Mouse (Mus musculus): ENCODE results near the gene Fbxl3. TPM values are rescaled to one million over a fixed set of nuclear protein-coding genes. Genes with fewer than 3 reads are reported as not detected.

Gene Fbxl3
- polyA plus RNA-seq, 1 experiment, result 3.3 TPM

- Histone ChIP-seq H3K27me3 (ENCODE audit: control insufficient read depth) (no peaks in the 10 kb centered on the region), H3K4me1 (ENCODE audit: control insufficient read depth) (peaks cover 54% of the 10 kb centered on the region), H3K36me3 (ENCODE audit: control insufficient read depth) (peaks cover 62% of the 10 kb centered on the region), H3K9me3 (ENCODE audit: control insufficient read depth, low read length) (no peaks in the 10 kb centered on the region), H3K4me3 (replicated peaks) (no peak overlapping the region)
- TF ChIP-seq GATA1 (IDR thresholded peaks at IDR 0.05; ENCODE audit: low read length), result no peak
- no peak for TF ChIP-seq TAL1 (IDR thresholded peaks at IDR 0.05; ENCODE audit: low read length)
Observed at GRCm38 (mm10) chr14:103072731-103073130, 26.6 kb downstream of the Fbxl3 start.

DNA sequence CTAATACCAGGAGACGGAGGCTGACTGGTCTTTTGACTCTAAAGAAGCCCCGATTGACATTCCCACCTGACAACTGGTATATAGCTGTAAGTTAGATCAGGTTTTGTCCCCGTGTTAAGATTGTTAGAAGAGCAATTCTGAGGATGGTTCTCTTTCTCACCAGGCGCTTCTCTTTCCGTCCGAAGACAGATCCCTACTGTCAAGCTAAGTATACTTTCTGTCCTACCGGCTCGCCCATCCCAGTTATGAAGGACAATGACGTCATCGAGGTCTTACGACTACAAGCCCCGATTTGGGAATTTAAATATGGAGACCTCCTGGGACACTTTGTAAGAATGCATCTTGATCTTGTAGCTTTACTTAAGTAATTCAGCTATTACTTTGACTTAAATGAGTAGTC lies 27.9 kb downstream of the Fbxl3 start:
- no peak for TF ChIP-seq TAL1 (IDR thresholded peaks at IDR 0.05; ENCODE audit: low read length)
- TF ChIP-seq GATA1 (IDR thresholded peaks at IDR 0.05; ENCODE audit: low read length), result no peak
- Histone ChIP-seq H3K4me3 (replicated peaks) (peak overlapping the region; percentile 68), H3K9me3 (ENCODE audit: control insufficient read depth, low read length) (no peaks in the 10 kb centered on the region), H3K4me1 (ENCODE audit: control insufficient read depth) (peaks cover 51% of the 10 kb centered on the region), H3K27me3 (ENCODE audit: control insufficient read depth) (no peaks in the 10 kb centered on the region), H3K36me3 (ENCODE audit: control insufficient read depth) (peaks cover 49% of the 10 kb centered on the region)

- peaks cover 43% of the 10 kb centered on the region for H3K36me3 ChIP-seq (ENCODE audit: control insufficient read depth)
- H3K9me3 ChIP-seq (ENCODE audit: control insufficient read depth, low read length), result no peaks in the 10 kb centered on the region
- peaks cover 52% of the 10 kb centered on the region for H3K4me1 ChIP-seq (ENCODE audit: control insufficient read depth)
- TF ChIP-seq TAL1 (IDR thresholded peaks at IDR 0.05; ENCODE audit: low read length), result no peak
- TF ChIP-seq GATA1 (IDR thresholded peaks at IDR 0.05; ENCODE audit: low read length), result no peak
- H3K27me3 ChIP-seq (ENCODE audit: control insufficient read depth), result no peaks in the 10 kb centered on the region
- H3K4me3 ChIP-seq (replicated peaks), result peak overlapping the region; percentile 68
Observed at GRCm38 (mm10) chr14:103070790-103071189, 28.6 kb downstream of the Fbxl3 start.

GRCm38 (mm10) chr14:103069864-103070611 lies 29.3 kb downstream of the Fbxl3 start, which contains the start of gene Cln5:
Gene Cln5 (plus strand): TSS chr14:103070216.
- peaks cover 52% of the 10 kb centered on the region for H3K4me1 ChIP-seq (ENCODE audit: control insufficient read depth)
- H3K27me3 ChIP-seq (ENCODE audit: control insufficient read depth), result no peaks in the 10 kb centered on the region
- peak within 1 kb of the TSS; percentile 68 for H3K4me3 ChIP-seq (replicated peaks)
- peaks cover 35% of the 10 kb centered on the region for H3K36me3 ChIP-seq (ENCODE audit: control insufficient read depth)
- H3K9me3 ChIP-seq (ENCODE audit: control insufficient read depth, low read length), result no peaks in the 10 kb centered on the region
- TF ChIP-seq GATA1 (IDR thresholded peaks at IDR 0.05; ENCODE audit: low read length) (no peak), TAL1 (IDR thresholded peaks at IDR 0.05; ENCODE audit: low read length) (no peak)

DNA sequence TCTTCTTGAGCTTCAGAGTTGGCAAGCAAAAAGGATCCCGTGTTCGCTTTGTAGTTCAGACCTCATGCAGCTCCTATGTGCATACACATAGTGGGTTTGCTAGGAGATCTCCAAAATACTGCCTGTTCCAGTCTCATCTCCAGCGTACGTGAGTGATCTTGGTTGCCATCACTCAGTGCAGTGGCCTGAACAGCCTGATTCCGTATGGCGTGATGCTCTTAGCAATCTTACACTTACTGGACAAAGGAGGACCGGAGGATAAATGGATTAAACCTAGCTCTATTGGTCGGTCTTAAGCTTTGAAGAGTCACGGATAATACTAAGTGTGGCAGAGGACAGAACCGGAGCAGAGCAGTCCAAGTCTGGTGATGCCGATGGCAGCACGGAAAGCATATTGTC lies 29.9 kb downstream of the Fbxl3 start:
- H3K4me3 ChIP-seq (replicated peaks), result peak overlapping the region; percentile 68
- no peaks in the 10 kb centered on the region for H3K27me3 ChIP-seq (ENCODE audit: control insufficient read depth)
- H3K9me3 ChIP-seq (ENCODE audit: control insufficient read depth, low read length), result no peaks in the 10 kb centered on the region
- TF ChIP-seq GATA1 (IDR thresholded peaks at IDR 0.05; ENCODE audit: low read length) (no peak), TAL1 (IDR thresholded peaks at IDR 0.05; ENCODE audit: low read length) (no peak)
- peaks cover 50% of the 10 kb centered on the region for H3K4me1 ChIP-seq (ENCODE audit: control insufficient read depth)
- H3K36me3 ChIP-seq (ENCODE audit: control insufficient read depth), result peaks cover 29% of the 10 kb centered on the region

DNA sequence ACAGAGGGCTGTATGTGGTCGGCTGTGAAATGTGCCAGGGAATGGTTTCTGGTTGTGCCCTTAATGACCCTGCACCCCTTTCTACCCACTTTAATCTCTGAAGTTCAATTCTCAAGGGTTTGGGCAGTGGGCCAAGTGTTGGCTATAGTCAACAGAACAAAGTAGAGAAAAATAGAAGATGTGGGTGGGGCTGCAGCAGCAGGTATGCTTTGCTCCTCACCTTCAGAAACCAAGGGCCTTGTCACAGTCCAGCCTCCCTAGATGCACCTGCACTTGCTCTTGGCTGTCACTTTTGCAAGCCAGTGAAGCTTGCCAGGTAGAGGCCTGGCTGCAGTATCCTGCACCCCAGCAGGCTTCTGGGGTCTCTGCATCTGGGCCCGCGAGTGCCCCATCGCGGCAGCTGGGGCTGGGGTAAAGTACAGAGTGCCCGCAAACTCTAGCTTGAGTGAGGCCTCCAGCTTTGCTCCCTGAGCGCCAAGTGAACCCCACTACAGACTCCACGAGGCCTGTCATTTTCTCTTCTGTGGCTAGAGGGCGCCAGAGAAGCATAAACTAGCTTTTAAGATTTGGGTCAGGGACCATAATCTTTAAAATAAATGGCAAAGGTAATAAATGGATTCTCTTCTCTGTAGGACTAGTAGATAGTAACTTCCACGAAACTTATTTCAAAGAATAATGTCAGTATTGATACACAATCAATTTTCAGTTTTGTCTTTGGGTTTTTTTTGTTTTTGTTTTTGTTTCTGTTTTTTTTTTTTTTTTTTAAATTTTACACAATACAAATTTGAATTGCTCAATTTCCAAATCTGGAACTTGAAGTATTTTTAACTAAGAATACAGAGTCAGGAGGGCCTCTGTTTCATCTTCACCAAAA lies 33.8 kb downstream of the Fbxl3 start:
- peaks cover 23% of the 10 kb centered on the region for H3K4me1 ChIP-seq (ENCODE audit: control insufficient read depth)
- no peaks in the 10 kb centered on the region for H3K27me3 ChIP-seq (ENCODE audit: control insufficient read depth)
- H3K9me3 ChIP-seq (ENCODE audit: control insufficient read depth, low read length), result no peaks in the 10 kb centered on the region
- no peaks in the 10 kb centered on the region for H3K36me3 ChIP-seq (ENCODE audit: control insufficient read depth)
- no peak overlapping the region for H3K4me3 ChIP-seq (replicated peaks)
- TF ChIP-seq TAL1 (IDR thresholded peaks at IDR 0.05; ENCODE audit: low read length), result no peak
- TF ChIP-seq GATA1 (IDR thresholded peaks at IDR 0.05; ENCODE audit: low read length), result no peak

- H3K4me1 ChIP-seq (ENCODE audit: control insufficient read depth), result no peaks in the 10 kb centered on the region
- no peaks in the 10 kb centered on the region for H3K9me3 ChIP-seq (ENCODE audit: control insufficient read depth, low read length)
- no peak overlapping the region for H3K4me3 ChIP-seq (replicated peaks)
- H3K36me3 ChIP-seq (ENCODE audit: control insufficient read depth), result no peaks in the 10 kb centered on the region
- H3K27me3 ChIP-seq (ENCODE audit: control insufficient read depth), result no peaks in the 10 kb centered on the region
- TF ChIP-seq TAL1 (IDR thresholded peaks at IDR 0.05; ENCODE audit: low read length) (no peak), GATA1 (IDR thresholded peaks at IDR 0.05; ENCODE audit: low read length) (no peak)
Observed at GRCm38 (mm10) chr14:103059495-103059894, 39.9 kb downstream of the Fbxl3 start.

DNA sequence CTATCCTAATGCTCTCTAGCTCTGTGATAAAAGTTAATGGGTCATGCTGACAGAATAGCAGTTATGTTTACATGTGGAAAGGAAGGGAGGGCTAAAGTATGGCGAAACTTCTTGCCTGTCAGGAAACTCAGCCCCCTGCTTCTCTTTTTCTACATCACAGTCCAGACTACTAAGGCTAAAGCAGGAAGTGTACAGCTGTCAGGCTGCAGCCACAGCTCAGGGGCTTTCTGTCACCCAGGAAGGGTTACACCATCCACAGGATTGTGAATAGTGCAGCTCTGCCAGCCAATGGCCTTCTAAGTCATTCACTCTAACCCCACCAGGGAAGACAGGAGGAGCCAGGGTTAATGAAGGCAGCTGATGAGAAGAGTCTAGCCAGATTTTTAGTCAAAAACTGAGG lies 40.4 kb downstream of the Fbxl3 start:
- Histone ChIP-seq H3K9me3 (ENCODE audit: control insufficient read depth, low read length) (no peaks in the 10 kb centered on the region), H3K36me3 (ENCODE audit: control insufficient read depth) (no peaks in the 10 kb centered on the region), H3K4me1 (ENCODE audit: control insufficient read depth) (no peaks in the 10 kb centered on the region), H3K27me3 (ENCODE audit: control insufficient read depth) (no peaks in the 10 kb centered on the region), H3K4me3 (replicated peaks) (no peak overlapping the region)
- no peak for TF ChIP-seq GATA1 (IDR thresholded peaks at IDR 0.05; ENCODE audit: low read length)
- no peak for TF ChIP-seq TAL1 (IDR thresholded peaks at IDR 0.05; ENCODE audit: low read length)

- TF ChIP-seq TAL1 (IDR thresholded peaks at IDR 0.05; ENCODE audit: low read length) (no peak), GATA1 (IDR thresholded peaks at IDR 0.05; ENCODE audit: low read length) (no peak)
- Histone ChIP-seq H3K4me1 (ENCODE audit: control insufficient read depth) (no peaks in the 10 kb centered on the region), H3K4me3 (replicated peaks) (no peak overlapping the region), H3K27me3 (ENCODE audit: control insufficient read depth) (no peaks in the 10 kb centered on the region), H3K36me3 (ENCODE audit: control insufficient read depth) (no peaks in the 10 kb centered on the region), H3K9me3 (ENCODE audit: control insufficient read depth, low read length) (no peaks in the 10 kb centered on the region)
Observed at GRCm38 (mm10) chr14:103056601-103057000, 42.8 kb downstream of the Fbxl3 start.
